ENCODE assay signal across 1 mouse cellular context in the genomic region with DNA sequence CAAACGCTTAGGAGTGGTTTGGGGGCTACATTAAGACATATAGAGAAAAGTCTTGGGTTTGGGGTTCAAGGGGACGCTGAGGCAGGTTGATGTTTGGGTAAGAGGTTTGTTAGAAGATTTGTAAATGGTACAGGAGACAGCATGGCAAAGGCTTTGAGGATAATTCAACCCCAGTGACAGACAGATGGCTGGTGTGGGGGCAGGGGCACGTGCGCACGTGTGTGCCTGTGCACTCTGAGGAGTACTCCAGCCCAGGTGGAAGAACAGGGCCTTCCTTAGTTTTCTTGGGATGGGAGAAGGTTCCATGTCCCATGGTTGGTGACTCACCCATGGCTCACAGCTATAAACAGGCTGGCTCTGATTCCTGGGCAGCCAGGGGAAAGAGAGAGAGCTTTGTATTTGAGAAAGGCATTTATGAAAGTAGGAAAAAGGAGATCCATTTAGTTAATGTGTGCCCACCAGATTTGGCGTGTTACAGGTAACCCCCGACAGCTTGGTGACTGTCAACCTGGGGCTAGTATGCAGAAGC.
TF ChIP-seq lines count a peak whose summit lies in the region.

No protein-coding gene starts in this region.

TF ChIP-seq in CH12.LX, 34 proteins besides CTCF, POLR2A, EP300 and RAD21:
- no peak for TF ChIP-seq TBP (conservative IDR thresholded peaks at IDR 0.05; ENCODE audit: low read depth, low read length)
- TF ChIP-seq NELFE (IDR thresholded peaks at IDR 0.05; ENCODE audit: low read depth, low read length): no peak
- TF ChIP-seq JUND (conservative IDR thresholded peaks at IDR 0.05; ENCODE audit: low read depth, low read length): no peak
- no peak for TF ChIP-seq E2F4 (IDR thresholded peaks at IDR 0.05; ENCODE audit: insufficient replicate concordance, low read depth, low read length)
- TF ChIP-seq ZNF384 (IDR thresholded peaks at IDR 0.05; ENCODE audit: low read depth, low read length): no peak
- TF ChIP-seq IRF4 (IDR thresholded peaks at IDR 0.05; ENCODE audit: low read depth, low read length): no peak
- no peak for TF ChIP-seq ZMIZ1 (IDR thresholded peaks at IDR 0.05; ENCODE audit: low read depth, low read length)
- no peak for TF ChIP-seq UBTF (IDR thresholded peaks at IDR 0.05; ENCODE audit: low read depth, low read length)
- TF ChIP-seq MEF2A (IDR thresholded peaks at IDR 0.05; ENCODE audit: borderline replicate concordance, low read depth, low read length): no peak
- no peak for TF ChIP-seq SMC3 (IDR thresholded peaks at IDR 0.05; ENCODE audit: low read depth, low read length)
- TF ChIP-seq CHD2 (IDR thresholded peaks at IDR 0.05; ENCODE audit: low read length): no peak
- no peak for TF ChIP-seq CHD1 (IDR thresholded peaks at IDR 0.05; ENCODE audit: low read depth, low read length)
- TF ChIP-seq USF1 (IDR thresholded peaks at IDR 0.05; ENCODE audit: low read depth, low read length): no peak
- no peak for TF ChIP-seq MAZ (IDR thresholded peaks at IDR 0.05; ENCODE audit: low read depth, low read length)
- no peak for TF ChIP-seq POLR2AphosphoS2 (IDR thresholded peaks at IDR 0.05; ENCODE audit: low read depth, low read length)
- TF ChIP-seq ELF1 (IDR thresholded peaks at IDR 0.05; ENCODE audit: low read depth, low read length): no peak
- no peak for TF ChIP-seq TCF12 (IDR thresholded peaks at IDR 0.05; ENCODE audit: low read depth, low read length)
- no peak for TF ChIP-seq ZC3H11A (IDR thresholded peaks at IDR 0.05; ENCODE audit: low read depth, low read length)
TF ChIP-seq in CH12.LX: peak in this region for 0.
